Mouse (Mus musculus) hindbrain, embryonic 14.5 days (tissue): ENCODE data around the gene Nefh. TPM values are rescaled to one million over a fixed set of nuclear protein-coding genes. Genes with fewer than 3 reads are reported as not detected.

Source experiments
- ATAC-seq: fragments of 200-750 bp; cut with Nextera tagmentation; 2 replicates; pipeline ENCODE4 v1.8.0; 2017; ENCODE audit warnings: moderate number of reproducible peaks, mild to moderate bottlenecking, moderate TSS enrichment, moderate library complexity; ENCODE audit not compliant: low FRiP score
- DNase-seq: peaks from one replicate; pipeline ENCODE4 v3.0.0-alpha.2; 2015; ENCODE audit warnings: low spot score
- H3K27ac ChIP-seq: fragments of 300-500 bp; sonication (generic); 2 replicates; pipeline ENCODE4 v1.5.1; 2014; ENCODE audit warnings: mild to moderate bottlenecking, moderate library complexity
- H3K27me3 ChIP-seq: fragments of 300-500 bp; sonication (generic); 2 replicates; pipeline ENCODE4 v1.6.1; 2014; ENCODE audit warnings: mild to moderate bottlenecking, low read length, mixed read lengths; ENCODE audit not compliant: control insufficient read depth, insufficient read depth
- H3K36me3 ChIP-seq: fragments of 300-500 bp; sonication (generic); replicated peaks from 2 replicates; pipeline ENCODE4 v1.6.1; 2014; ENCODE audit not compliant: control insufficient read depth, insufficient read depth
- H3K4me1 ChIP-seq: fragments of 300-500 bp; sonication (generic); replicated peaks from 2 replicates; pipeline ENCODE4 v1.6.1; 2014; ENCODE audit warnings: antibody characterized with exemption, low read length, mixed read lengths; ENCODE audit not compliant: control insufficient read depth, insufficient read depth
- H3K4me2 ChIP-seq: fragments of 300-500 bp; sonication (generic); replicated peaks from 2 replicates; pipeline ENCODE4 v1.6.1; 2014; ENCODE audit warnings: mild to moderate bottlenecking, moderate library complexity
- H3K4me3 ChIP-seq: fragments of 300-500 bp; sonication (generic); replicated peaks from 2 replicates; pipeline ENCODE4 v1.5.1; 2014; ENCODE audit warnings: mild to moderate bottlenecking, low read length
- H3K9ac ChIP-seq: fragments of 300-500 bp; sonication (generic); 2 replicates; pipeline ENCODE4 v1.6.1; 2014
- H3K9me3 ChIP-seq: fragments of 300-500 bp; sonication (generic); 2 replicates; pipeline ENCODE4 v1.6.1; 2016; ENCODE audit warnings: low read length; ENCODE audit not compliant: control insufficient read depth
- WGBS: fragments of 180-500 bp; shearing (Covaris S2); extraction: QIAGEN DNeasy Blood & Tissue Kit; methylation state at CpG from one replicate; pipeline ENCODE4 v1.1.7; 2014; 5-methylcytosine and 5-hydroxymethylcytosine counted together
- polyA plus RNA-seq: library from polyadenylated mRNA; unstranded; fragments of >200 nt; fragmentation: Nextera tagmentation; extraction: Ambion mirVana; gene quantifications from 2 replicates; pipeline ENCODE4 v1.2.1, GENCODE M21; 2014

Nefh gene
- polyA plus RNA-seq = 11.8 and 17.9 TPM in 2 replicates

DNA sequence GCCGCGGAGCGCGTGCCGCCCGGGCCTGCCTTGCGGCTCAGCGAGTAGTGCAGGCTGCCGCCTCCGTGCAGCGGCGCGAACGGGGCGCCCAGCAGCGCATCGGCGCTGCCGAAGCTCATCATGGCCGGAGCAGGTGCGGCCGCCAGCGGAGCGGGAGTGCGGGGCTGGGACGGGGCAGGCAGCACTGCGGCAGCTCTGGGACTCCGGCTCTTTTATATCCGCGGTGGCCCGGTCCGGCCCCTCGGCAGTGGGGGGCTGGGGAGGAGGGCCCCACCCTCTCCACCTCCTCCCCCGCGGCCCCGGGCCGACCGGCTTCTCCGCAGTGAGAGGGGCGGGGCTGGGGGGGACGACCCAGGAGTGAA lies at the start of gene Nefh:
Nefh (minus strand) TSS at position 252 of the 362 bp plus-strand sequence.
- peaks cover 73% of the 10 kb centered on the region for H3K27me3 ChIP-seq
- DNase-seq = no peak

GRCm38 (mm10) chr11:4996621-4997199 lies 48.8 kb upstream of the Nefh start:
- Histone ChIP-seq H3K36me3 (peaks cover 11% of the 10 kb centered on the region), H3K27ac (no peak overlapping the region), H3K4me2 (no peak overlapping the region), H3K9ac (no peak overlapping the region), H3K4me3 (no peak overlapping the region), H3K4me1 (no peaks in the 10 kb centered on the region), H3K9me3 (no peaks in the 10 kb centered on the region), H3K27me3 (no peaks in the 10 kb centered on the region)
- DNase-seq = no peak
- 81% methylated on average over 5 of the region's 5 CpGs for WGBS
- no peak for ATAC-seq

More for the DNA sequence above, at the start of gene Nefh:
- Histone ChIP-seq H3K9ac (peak within 1 kb of the TSS; percentile 82), H3K27ac (peak within 1 kb of the TSS; percentile 92), H3K4me3 (peak within 1 kb of the TSS; percentile 74), H3K9me3 (no peaks in the 10 kb centered on the region), H3K36me3 (no peaks in the 10 kb centered on the region; the same call in 1 of the 2 replicates), H3K4me1 (peaks cover 17% of the 10 kb centered on the region), H3K4me2 (peak within 1 kb of the TSS; percentile 63)
- ATAC-seq = peak; percentile 22
- WGBS = 2% methylated on average over 26 of the region's 41 CpGs

- Histone ChIP-seq H3K9ac (no peak overlapping the region), H3K4me3 (no peak overlapping the region), H3K27me3 (no peaks in the 10 kb centered on the region), H3K27ac (no peak overlapping the region), H3K4me1 (no peaks in the 10 kb centered on the region), H3K9me3 (no peaks in the 10 kb centered on the region), H3K4me2 (no peak overlapping the region), H3K36me3 (peaks cover 9% of the 10 kb centered on the region; the same call in 1 of the 2 replicates)
- DNase-seq (no peak), ATAC-seq (no peak)
- WGBS = 88% methylated on average over 3 of the region's 3 CpGs
Measured at GRCm38 (mm10) chr11:4995676-4996075, 47.8 kb upstream of the Nefh start.

DNA sequence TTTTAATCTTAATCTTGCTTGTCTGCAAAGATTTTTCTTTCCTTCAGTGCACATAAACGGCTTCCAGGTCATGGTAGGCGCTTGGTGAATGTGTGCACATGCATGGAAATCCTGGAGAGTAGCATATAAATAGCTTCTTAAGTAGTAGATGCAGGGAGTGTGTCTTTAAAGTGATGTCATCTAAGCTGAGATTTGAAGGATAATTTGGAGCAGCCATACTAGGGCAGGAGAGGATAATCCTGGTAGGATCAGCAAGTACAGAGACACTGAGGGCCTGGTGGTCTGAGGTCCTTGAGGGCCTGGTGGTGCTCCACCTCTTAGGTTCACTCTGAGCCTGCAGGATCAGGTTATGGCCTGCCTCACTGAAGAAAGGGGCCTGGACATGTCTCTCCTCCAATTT lies 44.6 kb upstream of the Nefh start:
- no peak for ATAC-seq
- H3K4me1 ChIP-seq = peaks cover 7% of the 10 kb centered on the region
- no peak overlapping the region for H3K4me3 ChIP-seq
- no peaks in the 10 kb centered on the region for H3K27me3 ChIP-seq
- H3K9me3 ChIP-seq = no peaks in the 10 kb centered on the region
- H3K9ac ChIP-seq = no peak overlapping the region
- no peak for DNase-seq
- 90% methylated on average over 2 of the region's 2 CpGs for WGBS
- H3K27ac ChIP-seq = no peak overlapping the region
- H3K36me3 ChIP-seq = peaks cover 14% of the 10 kb centered on the region; the same call in 1 of the 2 replicates
- H3K4me2 ChIP-seq = no peak overlapping the region

GRCm38 (mm10) chr11:4989187-4989586 lies 41.3 kb upstream of the Nefh start:
- no peak for ATAC-seq
- no peak overlapping the region for H3K27ac ChIP-seq

DNA sequence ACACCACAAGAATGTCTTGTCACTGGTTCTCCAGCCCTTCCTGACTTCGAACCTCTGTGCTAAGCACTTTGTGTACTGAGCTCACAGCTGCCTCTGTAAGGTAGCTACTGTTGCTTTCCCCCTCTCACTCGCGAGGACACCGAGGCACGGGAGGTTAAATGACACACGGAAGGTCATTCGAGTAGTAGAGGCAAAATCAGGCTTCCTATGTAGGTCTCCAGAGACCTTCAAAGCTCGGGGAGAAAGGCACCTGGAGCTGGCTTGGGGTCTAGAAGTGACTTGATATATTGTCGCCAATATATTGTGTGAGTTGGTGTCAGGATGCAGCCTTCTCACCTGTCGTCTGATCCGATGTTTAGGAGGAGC lies 39.6 kb upstream of the Nefh start:
- Histone ChIP-seq H3K4me1 (peaks cover 10% of the 10 kb centered on the region), H3K9ac (peak overlapping the region; percentile 71), H3K9me3 (no peaks in the 10 kb centered on the region), H3K27me3 (no peaks in the 10 kb centered on the region), H3K36me3 (0 out of 2 replicates have a peak, but pooled peaks cover 12% of the 10 kb centered on the region), H3K4me2 (peak overlapping the region; percentile 73), H3K4me3 (peak overlapping the region; percentile 64), H3K27ac (no peak overlapping the region)
- no peak for DNase-seq
- no peak for ATAC-seq
- WGBS = 65% methylated on average over 11 of the region's 11 CpGs

More at GRCm38 (mm10) chr11:4989187-4989586, 41.3 kb upstream of the Nefh start:
- Histone ChIP-seq H3K36me3 (0 out of 2 replicates have a peak, but pooled peaks cover 12% of the 10 kb centered on the region), H3K9me3 (no peaks in the 10 kb centered on the region), H3K4me1 (peaks cover 10% of the 10 kb centered on the region), H3K9ac (no peak overlapping the region), H3K27me3 (no peaks in the 10 kb centered on the region), H3K4me3 (no peak overlapping the region), H3K4me2 (no peak overlapping the region)
- WGBS = 90% methylated on average over 3 of the region's 3 CpGs
- no peak for DNase-seq

DNA sequence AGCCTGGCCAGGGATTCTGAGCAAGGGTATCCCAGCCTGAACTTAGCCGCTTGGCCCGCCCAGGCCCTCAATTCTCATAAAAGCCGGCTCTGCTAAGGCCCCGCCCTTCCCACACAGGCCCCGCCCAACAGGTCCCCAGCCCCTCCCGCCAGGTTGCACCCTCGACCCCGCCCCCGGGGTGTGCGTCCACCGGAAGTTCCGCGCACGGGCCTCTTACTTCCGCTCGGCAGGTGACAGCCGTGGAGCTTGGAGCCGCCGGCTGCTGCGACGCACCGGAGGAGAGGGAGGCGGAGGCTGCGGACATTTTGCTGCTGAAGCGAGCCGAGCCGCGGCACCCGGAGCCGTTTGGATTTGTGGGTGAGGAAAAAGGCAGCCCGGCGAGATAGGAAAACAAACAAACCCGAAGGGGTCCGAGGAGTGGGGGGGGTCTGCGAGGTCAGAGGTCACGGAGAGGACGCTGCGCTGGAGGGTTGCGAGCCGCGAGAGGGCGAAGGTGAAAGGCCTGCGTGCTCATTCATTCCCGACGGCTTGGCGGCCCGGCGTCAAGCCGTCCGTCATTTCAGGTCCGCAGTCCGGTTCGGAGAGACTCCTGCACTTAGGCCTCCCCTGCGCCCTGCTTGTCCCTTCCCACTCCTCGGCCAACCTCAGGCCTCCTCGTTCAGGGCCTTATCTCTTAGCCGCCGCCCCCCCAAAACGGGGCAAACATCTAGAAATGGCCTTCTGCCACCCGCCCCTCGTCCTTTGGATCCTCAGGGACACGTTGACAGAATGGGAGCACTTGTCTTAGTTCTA lies 39.0 kb upstream of the Nefh start, which contains the start of gene Ap1b1:
Ap1b1 (plus strand) TSS at position 130 of the 792 bp plus-strand sequence.
- Histone ChIP-seq H3K9me3 (no peaks in the 10 kb centered on the region), H3K27me3 (no peaks in the 10 kb centered on the region), H3K27ac (peak within 1 kb of the TSS; percentile 26), H3K4me3 (peak within 1 kb of the TSS; percentile 64), H3K4me1 (peaks cover 10% of the 10 kb centered on the region), H3K4me2 (peak within 1 kb of the TSS; percentile 73), H3K9ac (peak within 1 kb of the TSS; percentile 71), H3K36me3 (0 out of 2 replicates have a peak, but pooled peaks cover 9% of the 10 kb centered on the region)
- 1% methylated on average over 53 of the region's 62 CpGs for WGBS
- DNase-seq (peak; percentile 82), ATAC-seq (peak; percentile 91)

GRCm38 (mm10) chr11:4984799-4985198 lies 36.9 kb upstream of the Nefh start:
- ATAC-seq (no peak), DNase-seq (no peak)
- H3K27ac ChIP-seq = no peak overlapping the region
- no peak overlapping the region for H3K4me3 ChIP-seq
- H3K36me3 ChIP-seq = 0 out of 2 replicates have a peak, but pooled peaks cover 2% of the 10 kb centered on the region
- peaks cover 10% of the 10 kb centered on the region for H3K4me1 ChIP-seq
- no peaks in the 10 kb centered on the region for H3K27me3 ChIP-seq
- no peak overlapping the region for H3K4me2 ChIP-seq
- no peak overlapping the region for H3K9ac ChIP-seq
- H3K9me3 ChIP-seq = no peaks in the 10 kb centered on the region
- 80% methylated on average over 3 of the region's 3 CpGs for WGBS

- DNase-seq = peak; percentile 82
- H3K4me3 ChIP-seq = no peak overlapping the region
- no peaks in the 10 kb centered on the region for H3K27me3 ChIP-seq
- H3K9me3 ChIP-seq = no peaks in the 10 kb centered on the region
- H3K27ac ChIP-seq = no peak overlapping the region
- H3K4me2 ChIP-seq = 0 out of 2 replicates have a peak overlapping the region, but pooled peaks have one; percentile 10
- H3K36me3 ChIP-seq = no peaks in the 10 kb centered on the region
- WGBS = 5% methylated on average over 5 of the region's 5 CpGs
- no peak overlapping the region for H3K9ac ChIP-seq
- H3K4me1 ChIP-seq = peaks cover 10% of the 10 kb centered on the region
- no peak for ATAC-seq
Measured at GRCm38 (mm10) chr11:4984249-4984648, 36.4 kb upstream of the Nefh start.
